Mouse (Mus musculus): ENCODE data around the gene Yes1. TPM values are rescaled to one million over a fixed set of nuclear protein-coding genes. Genes with fewer than 3 reads are reported as not detected.
"Not testable (repeated sequence)": the region's sequence is repeated elsewhere in the genome, so short reads cannot be mapped to it uniquely, and the experiment has no call there.

Yes1 gene
- polyA plus RNA-seq, 1 experiment from 2014 or later = 29.0 TPM

DNA sequence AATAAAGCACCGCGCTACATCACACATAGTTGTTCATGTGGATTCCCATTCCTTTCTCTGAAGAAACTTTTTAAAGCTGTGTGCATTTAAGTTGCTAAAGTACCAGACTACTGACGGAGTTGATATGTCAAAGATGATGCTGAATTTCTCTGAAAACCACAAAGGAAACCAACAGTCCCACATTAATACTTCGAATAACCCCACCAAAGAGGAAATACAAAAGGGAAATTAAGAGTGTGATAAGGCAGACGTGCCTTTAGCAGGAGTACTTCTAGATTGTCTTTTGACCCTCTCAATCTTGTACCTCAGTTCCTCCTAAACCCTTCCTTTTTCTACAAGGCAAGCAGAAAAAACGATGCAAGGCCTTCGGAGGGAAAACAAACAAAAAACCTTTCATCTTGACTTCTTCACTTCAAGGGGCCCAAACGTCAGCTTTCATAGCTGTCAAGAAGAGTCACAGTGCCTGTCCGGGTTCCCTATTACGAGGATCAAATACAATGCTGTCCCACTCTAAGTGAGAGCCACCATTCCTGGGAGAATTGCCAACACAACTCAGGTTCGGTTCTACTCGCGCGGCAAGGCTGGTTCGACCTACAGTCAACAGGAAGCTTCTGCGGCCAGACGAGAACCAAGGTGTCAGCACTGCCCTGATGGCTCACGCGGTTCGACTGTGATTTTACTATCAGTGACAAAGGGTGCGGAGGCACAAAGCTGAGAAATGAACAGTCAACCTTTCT, 739 bp upstream of the Yes1 start:
- Histone ChIP-seq H3K4me3 (ENCODE audit: low read depth, low read length) (peak overlapping the region; percentile 65), H3K36me3 (ENCODE audit: control insufficient read depth, insufficient read depth, low read length) (no peaks in the 10 kb centered on the region), H3K4me1 (ENCODE audit: control insufficient read depth, insufficient read depth, low read length) (no peaks in the 10 kb centered on the region; the same call in 1 of the 2 replicates), H3K9me3 (ENCODE audit: control insufficient read depth, low read length) (no peaks in the 10 kb centered on the region), H3K27ac (ENCODE audit: low read depth, low read length) (peak overlapping the region; percentile 81), H3K9ac (ENCODE audit: low read length) (peak overlapping the region; percentile 85), H3K4me2 (peak overlapping the region; percentile 55), H3K27me3 (ENCODE audit: control insufficient read depth, insufficient read depth, low read length) (no peaks in the 10 kb centered on the region)
- no peak for DNase-seq (ENCODE audit: low spot score, missing footprints)
- 20% methylated on average over 21 of the region's 21 CpGs for whole genome bisulfite sequencing
- ATAC-seq (ENCODE audit: low FRiP score) = no peak

DNA sequence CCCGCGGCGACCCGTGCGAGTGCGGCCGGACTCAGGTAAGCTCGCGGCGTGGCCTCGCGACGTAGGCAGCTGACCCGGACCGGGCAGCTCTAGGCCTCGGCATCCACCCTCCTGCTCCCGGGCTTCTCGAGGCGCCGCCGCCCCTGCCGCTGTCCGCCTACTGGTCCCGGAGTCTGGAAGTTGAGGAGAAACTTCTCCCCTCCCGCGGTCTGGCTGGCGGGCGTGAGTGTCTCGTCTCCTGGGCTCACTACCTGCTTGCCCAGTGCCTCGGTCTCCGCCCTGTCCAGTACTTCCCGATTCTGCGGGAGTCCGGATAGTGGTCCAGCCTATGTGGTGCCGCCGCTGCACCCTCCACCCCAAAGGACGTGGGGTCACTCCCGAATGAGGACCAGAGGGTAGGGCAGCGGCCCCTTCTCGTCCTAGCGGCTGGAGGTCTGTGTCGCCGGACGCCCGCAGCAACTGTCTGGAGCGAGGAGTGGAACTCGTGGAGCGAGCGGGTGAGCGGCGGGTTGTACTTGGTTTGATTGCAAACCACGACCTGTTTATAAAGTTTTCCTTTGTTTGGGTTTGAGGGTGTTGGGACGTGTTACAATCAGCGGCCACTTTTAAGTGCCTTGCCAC, 480 bp downstream of the Yes1 start:
- no peaks in the 10 kb centered on the region for H3K27me3 ChIP-seq (ENCODE audit: control insufficient read depth, insufficient read depth, low read length)
- H3K4me3 ChIP-seq (ENCODE audit: low read depth, low read length) = peak overlapping the region; percentile 65
- WGBS = under 1% methylated on average over 52 of the region's 54 CpGs
- peak overlapping the region; percentile 81 for H3K27ac ChIP-seq (ENCODE audit: low read depth, low read length)
- peak overlapping the region; percentile 85 for H3K9ac ChIP-seq (ENCODE audit: low read length)
- no peaks in the 10 kb centered on the region for H3K9me3 ChIP-seq (ENCODE audit: control insufficient read depth, low read length)
- H3K36me3 ChIP-seq (ENCODE audit: control insufficient read depth, insufficient read depth, low read length) = no peaks in the 10 kb centered on the region
- peak; percentile 84 for ATAC-seq (ENCODE audit: low FRiP score)
- peak overlapping the region; percentile 55 for H3K4me2 ChIP-seq
- peak; percentile 96 for DNase-seq (ENCODE audit: low spot score, missing footprints)
- H3K4me1 ChIP-seq (ENCODE audit: control insufficient read depth, insufficient read depth, low read length) = no peaks in the 10 kb centered on the region; the same call in 1 of the 2 replicates

DNA sequence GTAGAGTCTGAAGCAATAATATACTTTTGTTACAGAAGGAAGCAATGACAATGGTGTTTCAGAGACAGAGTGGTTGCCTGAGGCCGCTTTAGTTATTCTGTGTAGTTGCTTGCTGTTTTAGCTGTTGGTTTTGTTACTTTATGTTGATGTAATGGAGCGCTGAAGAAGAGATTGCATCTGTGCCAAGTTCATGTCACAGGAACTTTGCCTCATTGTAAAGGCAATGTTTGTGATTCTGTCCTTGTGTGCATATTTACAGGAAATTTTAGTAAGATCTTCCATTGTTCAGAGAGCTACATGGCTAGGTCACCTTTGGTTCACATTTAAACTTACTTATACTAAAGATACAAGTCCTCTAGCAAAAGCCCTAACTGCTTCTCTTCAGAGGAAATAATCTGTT, 3.3 kb downstream of the Yes1 start:
- Histone ChIP-seq H3K4me2 (no peak overlapping the region), H3K4me1 (ENCODE audit: control insufficient read depth, insufficient read depth, low read length) (no peaks in the 10 kb centered on the region; the same call in 1 of the 2 replicates), H3K27ac (ENCODE audit: low read depth, low read length) (no peak overlapping the region), H3K9ac (ENCODE audit: low read length) (no peak overlapping the region), H3K9me3 (ENCODE audit: control insufficient read depth, low read length) (no peaks in the 10 kb centered on the region), H3K36me3 (ENCODE audit: control insufficient read depth, insufficient read depth, low read length) (no peaks in the 10 kb centered on the region), H3K4me3 (ENCODE audit: low read depth, low read length) (no peak overlapping the region), H3K27me3 (ENCODE audit: control insufficient read depth, insufficient read depth, low read length) (no peaks in the 10 kb centered on the region)
- 87% methylated on average over 2 of the region's 2 CpGs for WGBS
- ATAC-seq (ENCODE audit: low FRiP score) = no peak
- no peak for DNase-seq (ENCODE audit: low spot score, missing footprints)

DNA sequence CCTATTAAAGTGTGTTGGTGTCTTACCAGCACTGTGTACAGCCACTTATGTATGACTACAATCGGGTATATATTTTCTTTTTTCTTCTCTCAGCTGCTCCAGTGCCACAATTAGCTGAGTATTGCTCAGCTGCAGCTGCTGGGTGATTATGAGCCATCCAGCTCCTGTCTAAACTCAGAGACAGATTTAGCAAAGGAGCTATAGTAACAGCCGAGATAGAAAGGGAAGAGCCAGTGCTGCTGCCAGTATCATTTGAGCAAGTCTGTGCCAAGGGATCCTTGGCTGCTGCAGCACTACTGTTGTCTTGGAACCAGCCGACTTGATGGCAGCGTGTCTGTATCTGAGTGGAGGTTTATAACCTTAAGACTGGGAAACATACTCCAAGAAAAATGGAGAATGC, 3.7 kb downstream of the Yes1 start:
- H3K27ac ChIP-seq (ENCODE audit: low read depth, low read length) = no peak overlapping the region
- no peak overlapping the region for H3K9ac ChIP-seq (ENCODE audit: low read length)
- H3K4me2 ChIP-seq = no peak overlapping the region
- 83% methylated on average over 4 of the region's 4 CpGs for WGBS
- no peaks in the 10 kb centered on the region for H3K9me3 ChIP-seq (ENCODE audit: control insufficient read depth, low read length)
- no peak overlapping the region for H3K4me3 ChIP-seq (ENCODE audit: low read depth, low read length)
- DNase-seq (ENCODE audit: low spot score, missing footprints) (no peak), ATAC-seq (ENCODE audit: low FRiP score) (no peak)
- H3K27me3 ChIP-seq (ENCODE audit: control insufficient read depth, insufficient read depth, low read length) = no peaks in the 10 kb centered on the region
- no peaks in the 10 kb centered on the region; the same call in 1 of the 2 replicates for H3K4me1 ChIP-seq (ENCODE audit: control insufficient read depth, insufficient read depth, low read length)
- H3K36me3 ChIP-seq (ENCODE audit: control insufficient read depth, insufficient read depth, low read length) = no peaks in the 10 kb centered on the region

DNA sequence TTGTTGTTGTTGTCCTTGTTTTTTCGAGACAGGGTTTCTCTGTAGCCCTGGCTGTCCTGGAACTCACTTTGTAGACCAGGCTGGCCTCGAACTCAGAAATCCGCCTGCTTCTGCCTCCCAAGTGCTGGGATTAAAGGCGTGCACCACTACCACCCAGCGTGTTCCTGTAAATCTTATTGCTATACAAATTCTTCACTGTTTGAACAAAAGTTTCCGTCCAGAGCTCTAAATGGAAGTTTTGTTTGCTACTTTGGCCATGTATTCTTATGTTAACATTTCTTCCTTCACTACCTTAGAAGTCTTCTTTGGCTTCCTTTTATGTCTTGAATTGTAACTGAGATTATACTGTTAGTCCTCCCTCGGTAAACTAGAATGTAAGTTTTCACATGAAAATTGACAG, 5.5 kb downstream of the Yes1 start:
- H3K9ac ChIP-seq (ENCODE audit: low read length); H3K4me1 ChIP-seq (ENCODE audit: control insufficient read depth, insufficient read depth, low read length); H3K4me2 ChIP-seq; DNase-seq (ENCODE audit: low spot score, missing footprints); H3K27ac ChIP-seq (ENCODE audit: low read depth, low read length); H3K4me3 ChIP-seq (ENCODE audit: low read depth, low read length); H3K27me3 ChIP-seq (ENCODE audit: control insufficient read depth, insufficient read depth, low read length); ATAC-seq (ENCODE audit: low FRiP score); H3K9me3 ChIP-seq (ENCODE audit: control insufficient read depth, low read length); H3K36me3 ChIP-seq (ENCODE audit: control insufficient read depth, insufficient read depth, low read length): not testable (repeated sequence)
- 90% methylated on average over 7 of the region's 7 CpGs for WGBS

DNA sequence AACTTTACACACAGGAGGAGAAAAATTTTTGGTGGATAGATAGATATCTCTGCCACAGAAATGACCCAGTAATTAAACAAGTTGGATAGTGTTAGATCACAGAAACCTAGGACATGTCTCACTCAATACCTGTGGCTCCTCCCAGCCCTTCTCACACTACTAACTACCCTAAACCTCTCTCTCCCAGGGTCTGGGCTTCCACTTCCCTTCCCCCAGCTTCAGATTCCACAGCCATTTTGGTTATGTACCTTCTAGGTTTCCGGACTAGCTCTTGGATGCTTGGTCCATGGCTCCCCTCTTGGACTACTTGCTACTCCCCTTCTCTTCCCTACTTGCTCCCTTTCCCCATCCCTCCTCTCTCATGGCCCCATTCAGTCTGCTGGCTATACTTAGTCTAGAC, 6.9 kb downstream of the Yes1 start:
- Histone ChIP-seq H3K9ac (ENCODE audit: low read length) (no peak overlapping the region), H3K4me3 (ENCODE audit: low read depth, low read length) (no peak overlapping the region), H3K4me2 (no peak overlapping the region), H3K36me3 (ENCODE audit: control insufficient read depth, insufficient read depth, low read length) (no peaks in the 10 kb centered on the region), H3K9me3 (ENCODE audit: control insufficient read depth, low read length) (no peaks in the 10 kb centered on the region), H3K4me1 (ENCODE audit: control insufficient read depth, insufficient read depth, low read length) (no peaks in the 10 kb centered on the region), H3K27ac (ENCODE audit: low read depth, low read length) (no peak overlapping the region), H3K27me3 (ENCODE audit: control insufficient read depth, insufficient read depth, low read length) (no peaks in the 10 kb centered on the region)
- 84% methylated on average over 1 of the region's 1 CpGs for WGBS
- ATAC-seq (ENCODE audit: low FRiP score) = no peak
- no peak for DNase-seq (ENCODE audit: low spot score, missing footprints)

DNA sequence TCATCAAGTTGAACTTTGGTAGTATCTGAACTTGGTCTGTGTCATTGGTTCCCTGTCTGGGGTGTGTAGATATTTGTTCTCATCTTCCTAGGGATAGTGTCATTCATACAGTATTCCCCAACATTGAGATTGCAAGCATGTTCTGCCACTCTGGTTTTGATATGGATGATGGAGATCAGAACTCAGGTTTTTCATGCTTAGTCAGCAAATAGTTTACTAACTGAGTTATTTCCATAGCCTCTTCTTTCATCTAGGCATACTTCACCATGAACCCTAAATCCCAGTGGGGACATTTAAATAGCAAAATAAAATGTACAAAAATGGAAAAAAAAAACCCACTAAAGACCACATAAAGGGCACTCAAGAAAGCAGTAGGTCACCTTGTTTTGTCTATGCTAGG, 12.7 kb downstream of the Yes1 start:
- H3K4me2 ChIP-seq = no peak overlapping the region
- no peak overlapping the region for H3K9ac ChIP-seq (ENCODE audit: low read length)
- H3K27ac ChIP-seq (ENCODE audit: low read depth, low read length) = no peak overlapping the region
- H3K4me1 ChIP-seq (ENCODE audit: control insufficient read depth, insufficient read depth, low read length) = no peaks in the 10 kb centered on the region
- ATAC-seq (ENCODE audit: low FRiP score) (no peak), DNase-seq (ENCODE audit: low spot score, missing footprints) (no peak)
- H3K27me3 ChIP-seq (ENCODE audit: control insufficient read depth, insufficient read depth, low read length) = no peaks in the 10 kb centered on the region
- no peaks in the 10 kb centered on the region for H3K36me3 ChIP-seq (ENCODE audit: control insufficient read depth, insufficient read depth, low read length)
- no peaks in the 10 kb centered on the region for H3K9me3 ChIP-seq (ENCODE audit: control insufficient read depth, low read length)
- no peak overlapping the region for H3K4me3 ChIP-seq (ENCODE audit: low read depth, low read length)

DNA sequence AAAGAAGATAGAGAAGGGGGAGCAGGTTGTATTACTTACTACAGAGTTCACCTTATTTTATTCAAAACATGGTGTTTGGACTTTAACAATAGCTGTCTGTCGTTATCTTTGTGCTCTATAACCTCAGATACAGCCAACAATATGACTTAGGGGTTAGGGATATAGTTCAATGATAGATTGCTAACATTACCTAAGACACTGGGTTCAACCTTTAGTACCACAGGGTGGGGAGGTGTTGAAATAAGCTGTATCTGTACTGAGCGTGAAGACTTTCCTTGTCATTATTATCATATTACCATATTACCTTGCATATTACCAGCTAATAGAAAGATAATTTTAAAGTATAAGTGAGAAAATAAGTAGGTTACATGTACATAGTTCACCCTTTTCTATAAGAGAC, 13.8 kb downstream of the Yes1 start:
- H3K4me1 ChIP-seq (ENCODE audit: control insufficient read depth, insufficient read depth, low read length) = no peaks in the 10 kb centered on the region
- H3K4me2 ChIP-seq = no peak overlapping the region
- no peak overlapping the region for H3K9ac ChIP-seq (ENCODE audit: low read length)
- WGBS = 88% methylated on average over 2 of the region's 2 CpGs
- no peak for ATAC-seq (ENCODE audit: low FRiP score)
- H3K4me3 ChIP-seq (ENCODE audit: low read depth, low read length) = no peak overlapping the region
- no peaks in the 10 kb centered on the region for H3K9me3 ChIP-seq (ENCODE audit: control insufficient read depth, low read length)
- DNase-seq (ENCODE audit: low spot score, missing footprints) = no peak
- H3K27me3 ChIP-seq (ENCODE audit: control insufficient read depth, insufficient read depth, low read length) = no peaks in the 10 kb centered on the region
- H3K27ac ChIP-seq (ENCODE audit: low read depth, low read length) = no peak overlapping the region
- H3K36me3 ChIP-seq (ENCODE audit: control insufficient read depth, insufficient read depth, low read length) = no peaks in the 10 kb centered on the region

DNA sequence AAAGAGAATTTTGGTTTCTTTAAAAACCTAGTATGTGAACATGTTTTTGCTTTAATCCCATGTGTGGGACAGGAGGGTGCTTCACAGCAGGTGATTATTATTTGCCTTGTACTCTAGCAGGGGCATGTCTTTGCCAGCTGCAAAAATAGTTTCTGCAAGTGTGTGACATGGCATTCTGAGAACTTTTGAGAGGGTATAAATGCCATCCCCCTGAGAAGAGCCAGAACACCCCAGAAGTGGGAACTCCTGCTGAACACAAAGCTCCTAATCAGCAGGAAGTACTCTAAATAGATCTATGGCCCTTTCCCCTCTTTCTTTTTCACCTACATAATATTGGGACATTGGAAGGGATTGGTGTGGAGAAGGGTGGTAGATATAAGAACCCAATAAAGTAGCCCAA, 22.2 kb downstream of the Yes1 start:
- Histone ChIP-seq H3K36me3 (ENCODE audit: control insufficient read depth, insufficient read depth, low read length) (no peaks in the 10 kb centered on the region), H3K9me3 (ENCODE audit: control insufficient read depth, low read length) (no peaks in the 10 kb centered on the region), H3K4me1 (ENCODE audit: control insufficient read depth, insufficient read depth, low read length) (no peaks in the 10 kb centered on the region), H3K9ac (ENCODE audit: low read length) (no peak overlapping the region), H3K4me2 (no peak overlapping the region), H3K27ac (ENCODE audit: low read depth, low read length) (no peak overlapping the region), H3K4me3 (ENCODE audit: low read depth, low read length) (no peak overlapping the region), H3K27me3 (ENCODE audit: control insufficient read depth, insufficient read depth, low read length) (no peaks in the 10 kb centered on the region)
- ATAC-seq (ENCODE audit: low FRiP score) = no peak
- no peak for DNase-seq (ENCODE audit: low spot score, missing footprints)
